Mouse (Mus musculus) heart, postnatal 4 days (tissue): ENCODE measurements around the gene Lmo2. TPM values are rescaled to one million over a fixed set of nuclear protein-coding genes. Genes with fewer than 3 reads are reported as not detected.
"Not testable (repeated sequence)": the region's sequence is repeated elsewhere in the genome, so short reads cannot be mapped to it uniquely, and the experiment has no call there.

Experiments
- DNase-seq: peaks from one replicate; pipeline ENCODE4 v3.0.0; 2021
- total RNA-seq, 2 experiments: library from RNA; stranded (reverse); gene quantifications; 2 replicates each; pipeline ENCODE4 v1.2.3; 2021

The Lmo2 gene
- total RNA-seq, 2 experiments from 2014 or later, result 25.0 to 25.4 TPM

- DNase-seq, result no peak
Measured at GRCm38 (mm10) chr2:103983146-103983545, 25.4 kb downstream of the Lmo2 start.

GRCm38 (mm10) chr2:103987595-103987994, 29.8 kb downstream of the Lmo2 start:
- not testable (repeated sequence) for DNase-seq

GRCm38 (mm10) chr2:103989724-103990123, 31.9 kb downstream of the Lmo2 start:
- no peak for DNase-seq

GRCm38 (mm10) chr2:103991303-103991702, 33.5 kb downstream of the Lmo2 start:
- DNase-seq, result no peak

- no peak for DNase-seq
Measured at GRCm38 (mm10) chr2:103992162-103992561, 34.4 kb downstream of the Lmo2 start.

- no peak for DNase-seq
Measured at GRCm38 (mm10) chr2:103992618-103993332, 35.0 kb downstream of the Lmo2 start.

GRCm38 (mm10) chr2:104001076-104001475, 43.3 kb downstream of the Lmo2 start:
- DNase-seq, result no peak

GRCm38 (mm10) chr2:104001861-104002260, 44.1 kb downstream of the Lmo2 start:
- no peak for DNase-seq

- peak; percentile 56 for DNase-seq
Measured at GRCm38 (mm10) chr2:104002711-104003413, 45.1 kb downstream of the Lmo2 start.

GRCm38 (mm10) chr2:104007793-104008519, 50.2 kb downstream of the Lmo2 start:
- no peak for DNase-seq

- not testable (repeated sequence) for DNase-seq
Measured at GRCm38 (mm10) chr2:104008853-104009252, 51.1 kb downstream of the Lmo2 start.

GRCm38 (mm10) chr2:104023096-104023495, 65.3 kb downstream of the Lmo2 start:
- no peak for DNase-seq

GRCm38 (mm10) chr2:104024656-104025055, 66.9 kb downstream of the Lmo2 start:
- DNase-seq, result no peak

GRCm38 (mm10) chr2:104027458-104028138, 69.8 kb downstream of the Lmo2 start, which contains the start of gene Fbxo3:
Gene Fbxo3, plus strand, starts transcription at chr2:104027721.
- DNase-seq, result peak; percentile 92

- no peak for DNase-seq
Measured at GRCm38 (mm10) chr2:104028139-104028723, 70.4 kb downstream of the Lmo2 start, which contains the start of gene 4931422A03Rik. Gene 4931422A03Rik, minus strand, starts transcription at chr2:104028361.

- DNase-seq, result no peak
Measured at GRCm38 (mm10) chr2:104029074-104029473, 71.3 kb downstream of the Lmo2 start.

- DNase-seq, result no peak
Measured at GRCm38 (mm10) chr2:104030381-104030780, 72.6 kb downstream of the Lmo2 start.

Other genes starting within 250 kb of the Lmo2 start
- 10 to 100 TPM; 25.8 to 26.0 TPM for gene Nat10, start 196.7 kb upstream of the Lmo2 start, total RNA-seq
- 100 to 1,000 TPM; 262 to 265 TPM for gene Caprin1, start 160.3 kb upstream of the Lmo2 start, total RNA-seq
- gene Fbxo3, start 69.7 kb downstream of the Lmo2 start, total RNA-seq, result 10 to 100 TPM; 42.6 to 46.6 TPM
- not detected for gene 4931422A03Rik, start 70.4 kb downstream of the Lmo2 start, total RNA-seq
- gene Gm10912, start 107.8 kb downstream of the Lmo2 start, total RNA-seq, result under 1 TPM; 0.17 to 0.29 TPM
- not detected for gene Gm10799, start 110.6 kb downstream of the Lmo2 start, total RNA-seq
- gene Cd59b, start 111.9 kb downstream of the Lmo2 start, total RNA-seq, result 1 to 10 TPM; 1.2 to 1.8 TPM
- gene Cd59a, start 137.8 kb downstream of the Lmo2 start, total RNA-seq, result 10 to 100 TPM; 28.1 to 31.9 TPM
- gene A930018P22Rik, start 164.8 kb downstream of the Lmo2 start, total RNA-seq, result under 1 TPM; 0.68 to 0.69 TPM